Mouse (Mus musculus) heart, adult 9 months (tissue): ENCODE measurements around the gene Dmrtc1b.
"Not testable (repeated sequence)": the region's sequence is repeated elsewhere in the genome, so short reads cannot be mapped to it uniquely, and the experiment has no call there.

Source experiments
- DNase-seq, 2 experiments: peaks; one replicate each; pipeline ENCODE4 v3.0.0; 2022; ENCODE audit warnings: low spot score in 2 of 2

Gene Dmrtc1b

DNA sequence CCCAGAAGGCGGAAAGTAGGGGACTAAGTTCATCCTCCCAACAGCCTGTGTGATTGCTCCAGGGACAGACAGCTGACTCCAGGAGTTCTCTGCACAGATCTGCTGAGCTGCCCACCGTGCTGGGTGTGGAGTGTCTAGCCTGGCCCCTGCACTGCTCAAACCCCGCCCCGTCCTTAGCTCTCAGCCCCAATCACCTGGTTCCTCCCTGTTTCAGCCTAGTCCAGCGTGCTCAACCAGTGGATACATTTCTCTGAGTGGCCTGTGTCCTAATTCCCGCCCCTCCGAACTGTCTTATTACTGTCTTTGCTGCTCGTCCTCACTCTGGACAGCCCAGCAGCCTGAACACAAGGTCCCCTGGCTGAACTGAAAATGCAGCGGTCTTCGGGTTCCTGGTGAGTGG is at the start of gene Dmrtc1b, which contains the start of gene Gm9112:
Dmrtc1b (plus strand) TSS at position 331 of the 400 bp plus-strand sequence.
Gm9112 (minus strand) TSS at position 101 of the 400 bp plus-strand sequence.
- DNase-seq: not testable (repeated sequence)

DNA sequence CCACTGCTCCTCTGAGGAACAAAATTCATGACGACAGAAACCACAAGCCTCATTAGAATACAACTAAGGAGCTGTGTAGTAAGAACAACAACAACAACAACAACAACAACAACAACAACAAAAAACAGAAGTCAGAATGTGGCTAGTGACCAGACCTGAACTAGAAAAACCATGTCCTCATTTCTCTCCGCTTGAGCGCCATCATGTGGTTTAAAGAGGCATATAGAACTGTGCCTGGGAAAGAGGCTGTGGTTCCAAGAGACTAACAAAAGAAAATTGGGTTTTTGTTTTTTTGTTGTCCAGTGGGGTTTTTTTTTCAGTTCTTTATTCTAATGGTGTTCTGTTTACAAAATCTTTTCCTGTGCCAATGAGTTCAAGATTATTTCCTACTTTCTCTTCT is 47.0 kb upstream of the Dmrtc1b start:
- peak in 1 of 2 experiments; percentile 2 for DNase-seq

DNA sequence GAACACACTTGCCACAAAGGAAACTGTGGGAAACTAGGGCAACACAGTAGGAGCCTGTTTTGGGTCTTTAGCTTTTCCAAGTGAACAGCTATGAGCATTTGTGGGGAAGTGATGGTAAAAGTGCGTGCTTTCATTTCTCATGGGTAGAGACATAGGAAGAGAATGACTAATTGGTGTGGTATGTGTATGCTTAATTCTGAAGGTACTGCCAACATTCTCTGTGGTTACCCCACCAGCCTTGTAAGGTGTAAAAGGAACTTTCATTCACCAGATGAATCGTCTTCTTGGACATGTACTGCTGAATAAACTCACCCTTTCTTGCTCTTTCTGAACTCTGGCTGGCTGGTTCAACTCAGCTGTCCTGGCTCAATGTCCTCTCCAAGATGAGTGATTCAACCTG is 41.0 kb upstream of the Dmrtc1b start:
- DNase-seq: no peak

DNA sequence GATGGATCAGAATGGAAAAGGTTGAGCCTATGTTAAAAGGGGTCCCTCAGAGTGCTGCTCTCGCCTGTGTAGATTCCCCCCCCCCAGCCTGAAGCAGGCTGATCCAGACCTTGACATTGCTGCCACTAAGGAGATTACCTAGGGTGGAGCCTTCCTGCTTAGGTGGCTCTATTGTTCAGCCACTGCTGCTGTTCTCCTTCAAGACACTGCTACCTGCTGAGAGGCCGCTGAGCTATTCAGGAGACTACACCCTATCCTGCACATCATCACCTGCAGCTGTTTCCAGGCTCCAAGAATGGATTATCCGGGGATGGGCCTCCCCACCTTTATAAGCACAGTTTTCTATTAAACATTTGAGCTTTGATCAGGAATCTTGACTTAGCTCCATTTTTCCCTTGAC is 23.0 kb upstream of the Dmrtc1b start:
- DNase-seq: not testable (repeated sequence)

DNA sequence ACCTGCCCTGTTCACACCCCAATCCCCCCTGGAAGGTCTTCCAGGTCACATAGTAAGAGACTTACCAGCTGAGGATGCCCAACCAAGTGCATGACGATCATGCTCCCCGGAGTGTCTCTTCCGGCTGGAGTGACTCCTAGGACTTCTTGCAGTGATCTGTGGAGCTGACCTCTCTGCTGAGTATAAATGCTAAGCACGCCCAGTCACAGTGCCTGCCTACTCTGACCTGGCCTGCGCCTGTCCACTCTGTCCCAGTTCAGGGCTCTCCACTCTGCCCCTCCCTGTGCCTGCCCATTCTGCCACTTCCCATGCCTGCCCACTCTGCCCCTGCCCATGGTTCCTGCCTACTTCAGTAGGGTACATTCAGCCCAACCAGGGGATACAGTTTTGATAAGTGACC is 20.8 kb upstream of the Dmrtc1b start, which contains the start of gene Gm3880:
Gm3880 (minus strand) TSS at position 101 of the 400 bp plus-strand sequence.
- not testable (repeated sequence) for DNase-seq

DNA sequence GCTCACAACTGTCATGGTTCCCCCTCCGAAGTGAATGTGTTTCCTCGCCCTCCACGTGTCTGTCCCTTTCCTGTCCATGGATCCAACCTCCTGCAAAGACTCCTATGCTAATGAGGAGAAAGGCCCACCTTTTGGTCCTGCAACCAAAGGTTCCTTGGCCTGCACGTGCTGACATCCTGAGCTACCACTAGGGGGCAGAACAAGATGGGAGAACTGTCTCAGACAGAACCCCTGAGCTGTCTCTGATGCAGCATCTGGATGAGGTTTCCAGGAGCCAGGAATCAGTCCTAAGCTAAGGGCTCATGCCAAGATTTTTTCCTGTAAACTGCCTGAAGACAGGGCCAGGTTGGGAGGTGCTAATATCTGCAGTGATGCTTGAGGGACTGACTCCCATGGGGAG is 18.4 kb upstream of the Dmrtc1b start:
- DNase-seq: peak in 1 of 2 experiments; percentile 7

DNA sequence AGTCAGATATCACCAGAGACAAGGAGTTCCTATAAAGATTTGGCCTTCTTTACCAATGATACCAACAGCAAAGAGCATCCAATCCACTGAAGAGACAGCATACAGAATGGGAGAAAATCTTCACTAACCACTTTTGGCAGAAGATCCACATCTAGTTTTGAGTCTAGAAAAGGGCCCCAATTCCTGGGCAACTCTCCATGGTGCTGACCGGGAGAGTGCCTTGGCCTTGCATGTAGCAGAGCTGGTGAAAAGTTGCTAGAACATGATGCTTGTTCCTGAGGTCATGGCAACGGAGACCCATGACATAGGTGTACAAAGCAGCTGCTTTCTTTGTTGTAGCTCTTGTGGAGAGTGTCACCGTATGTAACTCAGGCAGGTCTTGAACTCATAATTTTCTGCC is 7.0 kb upstream of the Dmrtc1b start:
- not testable (repeated sequence) for DNase-seq

DNA sequence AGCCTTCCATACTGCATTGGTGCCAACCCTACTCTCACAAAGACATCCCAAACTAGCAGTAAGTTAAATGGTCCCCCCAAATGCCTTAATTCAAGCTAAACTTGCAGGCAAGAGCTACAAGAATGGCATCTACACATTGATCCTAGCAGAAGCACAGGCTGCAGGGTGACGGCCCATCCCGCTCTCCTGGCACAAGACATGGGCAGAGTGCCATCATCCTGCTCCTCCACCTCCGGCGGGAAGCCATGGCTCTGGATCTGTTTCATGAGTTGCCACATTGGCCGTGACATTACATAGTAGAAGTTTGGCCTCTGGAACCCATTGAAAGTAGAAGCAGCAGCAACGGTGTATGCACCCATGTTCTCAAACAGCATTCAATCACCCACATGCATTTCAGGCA is 16.6 kb downstream of the Dmrtc1b start:
- not testable (repeated sequence) for DNase-seq
